Comparison of ENCODE assay signal across 8 mouse cellular contexts in genomic region chr3:27689149-27689865, GRCm38 (mm10). TPM values are rescaled to one million over a fixed set of nuclear protein-coding genes. Genes with fewer than 3 reads are reported as not detected.
DNase-seq lines count a peak whose midpoint lies in the region; ATAC-seq and TF ChIP-seq lines count a peak whose summit lies in the region.

No protein-coding gene starts in this region.

- no peak for TF ChIP-seq POLR2A in thymus, adult 2 months (IDR thresholded peaks at IDR 0.05; ENCODE audit: control insufficient read depth, extremely low read depth, insufficient read depth, low read length, poor library complexity)

- H3K9ac ChIP-seq in neural tube, embryonic 15.5 days (replicated peaks) = no peak overlapping the region
- H3K9ac ChIP-seq in heart, embryonic 14.5 days (ENCODE audit: low read length) = no peak overlapping the region
- no peak overlapping the region for H3K9ac ChIP-seq in liver, embryonic 13.5 days
- H3K9ac ChIP-seq in stomach, postnatal 0 days (ENCODE audit: low read length) = no peak overlapping the region
- H3K9ac ChIP-seq in forebrain, embryonic 12.5 days = no peak overlapping the region

- no peak overlapping the region for H3K4me2 ChIP-seq in neural tube, embryonic 15.5 days
- H3K4me2 ChIP-seq in heart, embryonic 14.5 days (ENCODE audit: low read length) = peak overlapping the region; percentile 49
- H3K4me2 ChIP-seq in liver, embryonic 13.5 days = peak overlapping the region; percentile 38
- no peak overlapping the region for H3K4me2 ChIP-seq in stomach, postnatal 0 days (replicated peaks; ENCODE audit: low read depth)
- H3K4me2 ChIP-seq in forebrain, embryonic 12.5 days = no peak overlapping the region

- no peak for DNase-seq in neural tube, embryonic 10.5 days (ENCODE audit: extremely low spot score, low spot score)
- peak; percentile 87 for DNase-seq in cerebellum, adult 11-12 months
- DNase-seq in liver, embryonic 13.5 days = no peak
- DNase-seq in stomach, postnatal 0 days (ENCODE audit: low spot score) = no peak
- no peak for DNase-seq in thymus, adult 2 months

- H3K9me3 ChIP-seq in neural tube, embryonic 15.5 days (replicated peaks) = no peaks in the 10 kb centered on the region
- H3K9me3 ChIP-seq in heart, embryonic 14.5 days (ENCODE audit: control insufficient read depth, low read length) = no peaks in the 10 kb centered on the region
- H3K9me3 ChIP-seq in liver, embryonic 13.5 days (replicated peaks) = no peaks in the 10 kb centered on the region
- H3K9me3 ChIP-seq in stomach, postnatal 0 days (ENCODE audit: control insufficient read depth, low read length) = no peaks in the 10 kb centered on the region
- no peaks in the 10 kb centered on the region for H3K9me3 ChIP-seq in forebrain, embryonic 12.5 days

- 79% methylated on average over 12 of the region's 12 CpGs for WGBS in neural tube, embryonic 15.5 days
- 69% methylated on average over 12 of the region's 12 CpGs for WGBS in heart, embryonic 14.5 days
- 52% methylated on average over 12 of the region's 12 CpGs for WGBS in liver, embryonic 13.5 days (ENCODE audit: insufficient replicate concordance)
- WGBS in stomach, postnatal 0 days = 58% methylated on average over 12 of the region's 12 CpGs
- 72% methylated on average over 12 of the region's 12 CpGs for WGBS in thymus, adult 2 months
- WGBS in forebrain, embryonic 12.5 days = 86% methylated on average over 12 of the region's 12 CpGs

- H3K27ac ChIP-seq in neural tube, embryonic 15.5 days (replicated peaks) = 0 out of 2 replicates have a peak overlapping the region, but pooled peaks have one; percentile 8
- peak overlapping the region; percentile 70 to 90 for H3K27ac ChIP-seq in heart, embryonic 14.5 days (replicated peaks in 1 of 2; ENCODE audit: control insufficient read depth in 1 of 2, insufficient read depth in 1 of 2, low read depth in 2 of 2, low read length in 2 of 2)
- H3K27ac ChIP-seq in liver, embryonic 13.5 days = peak overlapping the region; percentile 86
- H3K27ac ChIP-seq in stomach, postnatal 0 days (replicated peaks) = peak overlapping the region; percentile 90
- H3K27ac ChIP-seq in thymus, adult 2 months (ENCODE audit: control insufficient read depth, insufficient read depth, low read length) = no peak overlapping the region
- no peak overlapping the region for H3K27ac ChIP-seq in forebrain, embryonic 12.5 days

- TF ChIP-seq EP300 in stomach, postnatal 0 days (optimal IDR thresholded peaks at IDR 0.05) = no peak

- peaks cover 24% of the 10 kb centered on the region for H3K4me1 ChIP-seq in neural tube, embryonic 15.5 days
- peaks cover 38 to 74% of the 10 kb centered on the region in 2 experiments for H3K4me1 ChIP-seq in heart, embryonic 14.5 days (ENCODE audit: control insufficient read depth in 2 of 2, insufficient read depth in 2 of 2, low read length in 2 of 2)
- peaks cover 65% of the 10 kb centered on the region for H3K4me1 ChIP-seq in liver, embryonic 13.5 days (replicated peaks)
- peaks cover 16% of the 10 kb centered on the region for H3K4me1 ChIP-seq in stomach, postnatal 0 days (replicated peaks; ENCODE audit: control insufficient read depth, insufficient read depth)
- no peaks in the 10 kb centered on the region for H3K4me1 ChIP-seq in thymus, adult 2 months (replicated peaks; ENCODE audit: control insufficient read depth, insufficient read depth, low read length)
- peaks cover 3% of the 10 kb centered on the region; the same call in 1 of the 2 replicates for H3K4me1 ChIP-seq in forebrain, embryonic 12.5 days

- no peak overlapping the region for H3K4me3 ChIP-seq in neural tube, embryonic 15.5 days (replicated peaks)
- no peak overlapping the region for H3K4me3 ChIP-seq in heart, embryonic 14.5 days (ENCODE audit: control insufficient read depth in 1 of 2, insufficient read depth in 1 of 2, low read depth in 1 of 2, low read length in 2 of 2)
- H3K4me3 ChIP-seq in liver, embryonic 13.5 days (replicated peaks) = no peak overlapping the region
- H3K4me3 ChIP-seq in stomach, postnatal 0 days (ENCODE audit: low read depth, low read length) = no peak overlapping the region
- H3K4me3 ChIP-seq in thymus, adult 2 months (ENCODE audit: control insufficient read depth, insufficient read depth, low read length) = no peak overlapping the region
- H3K4me3 ChIP-seq in forebrain, embryonic 12.5 days (replicated peaks) = no peak overlapping the region

- H3K27me3 ChIP-seq in neural tube, embryonic 15.5 days (replicated peaks) = no peaks in the 10 kb centered on the region
- no peaks in the 10 kb centered on the region for H3K27me3 ChIP-seq in heart, embryonic 14.5 days (ENCODE audit: control insufficient read depth, insufficient read depth, low read length)
- no peaks in the 10 kb centered on the region for H3K27me3 ChIP-seq in liver, embryonic 13.5 days
- no peaks in the 10 kb centered on the region for H3K27me3 ChIP-seq in stomach, postnatal 0 days (ENCODE audit: control insufficient read depth, insufficient read depth, low read length)
- no peaks in the 10 kb centered on the region for H3K27me3 ChIP-seq in thymus, adult 2 months (ENCODE audit: control insufficient read depth, insufficient read depth, low read length)
- no peaks in the 10 kb centered on the region for H3K27me3 ChIP-seq in forebrain, embryonic 12.5 days

- no peaks in the 10 kb centered on the region for H3K36me3 ChIP-seq in neural tube, embryonic 15.5 days
- peaks cover 5% of the 10 kb centered on the region; the same call in 1 of the 2 replicates for H3K36me3 ChIP-seq in heart, embryonic 14.5 days (ENCODE audit: control insufficient read depth, insufficient read depth, low read length)
- H3K36me3 ChIP-seq in liver, embryonic 13.5 days = 0 out of 2 replicates have a peak, but pooled peaks cover 3% of the 10 kb centered on the region
- H3K36me3 ChIP-seq in stomach, postnatal 0 days (ENCODE audit: control insufficient read depth, insufficient read depth, low read length) = no peaks in the 10 kb centered on the region; the same call in 1 of the 2 replicates
- H3K36me3 ChIP-seq in thymus, adult 2 months (ENCODE audit: control insufficient read depth, insufficient read depth, low read length) = no peaks in the 10 kb centered on the region
- H3K36me3 ChIP-seq in forebrain, embryonic 12.5 days (replicated peaks) = no peaks in the 10 kb centered on the region

- no peak for ATAC-seq in neural tube, embryonic 15.5 days (ENCODE audit: low FRiP score)
- ATAC-seq in heart, embryonic 14.5 days (ENCODE audit: insufficient number of reproducible peaks, insufficient read depth, low FRiP score, low read depth) = no peak
- ATAC-seq in liver, embryonic 13.5 days (ENCODE audit: low read depth) = no peak
- 0 out of 2 replicates have a peak, but pooled peaks have one; percentile 16 for ATAC-seq in stomach, postnatal 0 days (ENCODE audit: low FRiP score, low TSS enrichment)
- no peak for ATAC-seq in forebrain, embryonic 12.5 days (ENCODE audit: low FRiP score)

- TF ChIP-seq CTCF in stomach, postnatal 0 days (IDR thresholded peaks at IDR 0.05; ENCODE audit: low read depth) = no peak
- no peak for TF ChIP-seq CTCF in thymus, adult 2 months (IDR thresholded peaks at IDR 0.05; ENCODE audit: borderline replicate concordance, control insufficient read depth, extremely low read depth, insufficient read depth, low read length, poor library complexity)

RNA-seq across cellular contexts. Expression of gene Fndc3b, which starts 21.8 kb away (rescaled TPM):
- 8.2 and 9.9 TPM in 2 replicates for polyA plus RNA-seq in neural tube, embryonic 15.5 days (2015; fragmentation: Nextera tagmentation; extraction: Ambion mirVana)
- 25.8 and 29.0 TPM in 2 replicates for polyA plus RNA-seq in heart, embryonic 14.5 days (2014; fragmentation: Nextera tagmentation; extraction: Ambion mirVana)
- 4.7 and 6.9 TPM in 2 replicates for polyA plus RNA-seq in liver, embryonic 13.5 days (2015; fragmentation: Nextera tagmentation; extraction: Ambion mirVana)
- 11.8 TPM in 2 replicates for polyA plus RNA-seq in stomach, postnatal 0 days (2015; fragmentation: Nextera tagmentation; extraction: Ambion mirVana)
- 3.8 and 4.7 TPM in 2 replicates for polyA plus RNA-seq in thymus, adult 2 months (2012; rRNA removed)
- polyA plus RNA-seq in forebrain, embryonic 12.5 days (2016; fragmentation: Nextera tagmentation; extraction: Ambion mirVana) = 10.6 and 13.2 TPM in 2 replicates

Comparison
In these comparisons a context has a peak if more than half of its experiments do, and no peak if none do; other contexts are left out.
1. H3K27ac ChIP-seq: peak in neural tube, embryonic 15.5 days (single experiment), heart, embryonic 14.5 days (2 of 2), liver, embryonic 13.5 days (single experiment) and stomach, postnatal 0 days (single experiment); none in thymus, adult 2 months (single experiment) and forebrain, embryonic 12.5 days (single experiment).
2. H3K4me2 ChIP-seq: peak in heart, embryonic 14.5 days (single experiment) and liver, embryonic 13.5 days (single experiment); none in neural tube, embryonic 15.5 days (single experiment), stomach, postnatal 0 days (single experiment) and forebrain, embryonic 12.5 days (single experiment).